Mouse (Mus musculus) kidney, embryonic 14.5 days (tissue): ENCODE data around the gene B4galt3. TPM values are rescaled to one million over a fixed set of nuclear protein-coding genes. Genes with fewer than 3 reads are reported as not detected.

Source experiments
- ATAC-seq: fragments of 200-750 bp; cut with Nextera tagmentation; 2 replicates; pipeline ENCODE4 v1.8.0; 2017; ENCODE audit warnings: moderate number of reproducible peaks, mild to moderate bottlenecking, moderate TSS enrichment, moderate library complexity; ENCODE audit not compliant: low FRiP score, low TSS enrichment
- H3K27ac ChIP-seq: fragments of 300-500 bp; sonication (generic); 2 replicates; pipeline ENCODE4 v1.5.1; 2014; ENCODE audit warnings: low read depth, mild to moderate bottlenecking, low read length, moderate library complexity, mixed read lengths
- H3K27me3 ChIP-seq: fragments of 300-500 bp; sonication (generic); 2 replicates; pipeline ENCODE4 v1.6.1; 2014; ENCODE audit warnings: mild to moderate bottlenecking, low read length; ENCODE audit not compliant: control insufficient read depth, insufficient read depth
- H3K36me3 ChIP-seq: fragments of 300-500 bp; sonication (generic); 2 replicates; pipeline ENCODE4 v1.6.1; 2014; ENCODE audit warnings: low read length, mixed read lengths; ENCODE audit not compliant: control insufficient read depth, insufficient read depth
- H3K4me1 ChIP-seq: fragments of 300-500 bp; sonication (generic); 2 replicates; pipeline ENCODE4 v1.6.1; 2014; ENCODE audit warnings: low read length, mixed read lengths; ENCODE audit not compliant: control insufficient read depth, insufficient read depth
- H3K4me2 ChIP-seq: fragments of 300-500 bp; sonication (generic); replicated peaks from 2 replicates; pipeline ENCODE4 v1.6.1; 2014; ENCODE audit warnings: low read depth, mild to moderate bottlenecking, low read length
- H3K4me3 ChIP-seq: fragments of 300-500 bp; sonication (generic); 2 replicates; pipeline ENCODE4 v1.5.1; 2014; ENCODE audit warnings: mild to moderate bottlenecking, low read length
- H3K9ac ChIP-seq: fragments of 300-500 bp; sonication (generic); 2 replicates; pipeline ENCODE4 v1.6.1; 2014; ENCODE audit warnings: low read depth, mild to moderate bottlenecking, low read length, moderate library complexity
- H3K9me3 ChIP-seq: fragments of 300-500 bp; sonication (generic); 2 replicates; pipeline ENCODE4 v1.6.1; 2016; ENCODE audit warnings: low read length; ENCODE audit not compliant: control insufficient read depth
- WGBS: fragments of 180-500 bp; shearing (Covaris S2); extraction: QIAGEN DNeasy Blood & Tissue Kit; methylation state at CpG from one replicate; pipeline ENCODE4 v1.1.7; 2014; 5-methylcytosine and 5-hydroxymethylcytosine counted together
- polyA plus RNA-seq: library from polyadenylated mRNA; unstranded; fragments of >200 nt; fragmentation: Nextera tagmentation; extraction: Ambion mirVana; gene quantifications from 2 replicates; pipeline ENCODE4 v1.2.1, GENCODE M21; 2014

B4galt3 gene
- polyA plus RNA-seq, 1 experiment from 2014 or later: 79.2 TPM

DNA sequence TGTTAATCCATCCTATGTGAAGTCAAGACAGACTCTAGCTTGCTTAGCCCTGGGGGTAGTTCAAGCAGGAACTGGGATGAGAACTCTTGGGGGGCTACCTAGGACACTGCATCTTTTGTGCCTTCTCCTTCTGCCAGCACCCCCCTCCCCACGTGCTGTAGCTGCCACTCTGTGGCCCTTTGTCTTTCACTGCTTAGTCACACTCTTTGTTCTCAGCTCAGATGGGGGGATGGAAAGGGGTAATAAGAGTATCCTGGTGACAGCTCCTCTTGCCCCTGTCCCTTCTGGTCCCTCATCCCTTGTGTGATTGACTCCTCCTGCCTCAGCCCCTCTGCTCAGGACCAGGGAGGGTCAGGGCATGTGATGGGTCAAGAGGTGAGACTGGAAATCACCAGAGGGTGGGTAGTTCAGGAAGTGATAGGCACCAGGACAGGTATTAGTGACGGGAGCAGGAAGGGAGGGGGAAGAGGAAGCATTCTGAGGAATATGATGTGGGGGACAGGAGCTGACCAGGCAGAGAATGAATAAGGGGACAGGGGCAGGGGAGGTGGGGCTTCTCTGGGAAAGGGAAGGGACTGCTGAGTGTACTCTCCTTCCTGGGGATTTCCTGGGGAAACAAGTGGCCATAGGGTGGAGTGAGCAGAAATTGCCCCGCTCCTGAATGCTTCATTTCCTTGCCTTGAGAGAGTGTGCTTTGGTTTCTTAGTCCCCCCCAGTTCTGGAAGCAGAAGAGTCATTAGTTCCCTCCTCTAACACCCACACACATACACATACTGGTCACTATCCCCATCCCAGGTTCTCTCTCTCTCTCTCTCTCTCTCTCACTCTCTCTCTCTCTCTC, 21.5 kb upstream of the B4galt3 start:
- no peaks in the 10 kb centered on the region for H3K9me3 ChIP-seq
- H3K4me3 ChIP-seq: no peak overlapping the region
- peak overlapping the region; percentile 60 for H3K27ac ChIP-seq
- no peak for ATAC-seq
- peaks cover 38% of the 10 kb centered on the region for H3K4me1 ChIP-seq
- H3K36me3 ChIP-seq: peaks cover 14% of the 10 kb centered on the region
- WGBS: 19% methylated on average over 3 of the region's 3 CpGs
- no peaks in the 10 kb centered on the region for H3K27me3 ChIP-seq
- H3K4me2 ChIP-seq: peak overlapping the region; percentile 45; the same call in 1 of the 2 replicates
- H3K9ac ChIP-seq: no peak overlapping the region

DNA sequence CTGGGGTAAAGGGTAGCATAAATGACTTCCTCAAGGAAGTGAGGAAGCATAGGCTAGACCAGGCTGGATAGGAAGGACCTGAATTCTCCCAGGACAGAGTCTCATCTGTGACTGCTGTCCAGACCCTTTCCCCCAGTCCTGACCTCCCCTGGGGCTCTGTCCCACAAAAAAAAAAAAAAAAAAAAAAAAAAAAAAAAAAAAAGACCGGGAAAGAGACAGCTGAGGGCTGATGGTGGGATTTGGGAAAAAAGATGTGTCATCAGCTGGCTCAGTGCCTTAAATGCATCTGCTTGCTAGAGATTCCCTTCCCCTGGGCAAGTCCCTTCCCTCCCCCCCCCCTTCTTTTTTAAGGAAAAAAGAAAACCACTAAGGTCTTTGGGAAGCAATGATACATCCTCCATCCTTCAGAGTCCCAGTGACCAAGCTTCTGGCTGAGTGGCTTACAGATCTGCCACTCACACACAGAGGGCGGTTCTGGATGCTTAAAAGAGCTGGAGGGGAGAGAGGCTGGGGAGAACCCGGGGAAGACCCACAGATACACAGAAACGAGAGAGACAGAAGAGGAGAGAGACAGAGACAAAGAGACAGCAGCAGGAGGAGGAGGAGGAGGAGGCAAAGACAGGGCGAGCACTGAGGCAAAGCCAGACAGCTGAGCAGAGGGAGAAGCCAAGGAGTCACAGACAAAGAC, 20.1 kb upstream of the B4galt3 start, which contains the start of gene Adamts4:
Adamts4 (plus strand) TSS at position 509 of the 688 bp plus-strand sequence.
- ATAC-seq: no peak
- peak within 1 kb of the TSS; percentile 89 for H3K27ac ChIP-seq
- 13% methylated on average over 4 of the region's 5 CpGs for WGBS
- peaks cover 38% of the 10 kb centered on the region for H3K4me1 ChIP-seq
- peak within 1 kb of the TSS; percentile 41 for H3K4me3 ChIP-seq
- H3K9me3 ChIP-seq: no peaks in the 10 kb centered on the region
- H3K4me2 ChIP-seq: peak within 1 kb of the TSS; percentile 66
- peaks cover 8% of the 10 kb centered on the region for H3K36me3 ChIP-seq
- H3K27me3 ChIP-seq: no peaks in the 10 kb centered on the region
- peak within 1 kb of the TSS; percentile 54 for H3K9ac ChIP-seq

DNA sequence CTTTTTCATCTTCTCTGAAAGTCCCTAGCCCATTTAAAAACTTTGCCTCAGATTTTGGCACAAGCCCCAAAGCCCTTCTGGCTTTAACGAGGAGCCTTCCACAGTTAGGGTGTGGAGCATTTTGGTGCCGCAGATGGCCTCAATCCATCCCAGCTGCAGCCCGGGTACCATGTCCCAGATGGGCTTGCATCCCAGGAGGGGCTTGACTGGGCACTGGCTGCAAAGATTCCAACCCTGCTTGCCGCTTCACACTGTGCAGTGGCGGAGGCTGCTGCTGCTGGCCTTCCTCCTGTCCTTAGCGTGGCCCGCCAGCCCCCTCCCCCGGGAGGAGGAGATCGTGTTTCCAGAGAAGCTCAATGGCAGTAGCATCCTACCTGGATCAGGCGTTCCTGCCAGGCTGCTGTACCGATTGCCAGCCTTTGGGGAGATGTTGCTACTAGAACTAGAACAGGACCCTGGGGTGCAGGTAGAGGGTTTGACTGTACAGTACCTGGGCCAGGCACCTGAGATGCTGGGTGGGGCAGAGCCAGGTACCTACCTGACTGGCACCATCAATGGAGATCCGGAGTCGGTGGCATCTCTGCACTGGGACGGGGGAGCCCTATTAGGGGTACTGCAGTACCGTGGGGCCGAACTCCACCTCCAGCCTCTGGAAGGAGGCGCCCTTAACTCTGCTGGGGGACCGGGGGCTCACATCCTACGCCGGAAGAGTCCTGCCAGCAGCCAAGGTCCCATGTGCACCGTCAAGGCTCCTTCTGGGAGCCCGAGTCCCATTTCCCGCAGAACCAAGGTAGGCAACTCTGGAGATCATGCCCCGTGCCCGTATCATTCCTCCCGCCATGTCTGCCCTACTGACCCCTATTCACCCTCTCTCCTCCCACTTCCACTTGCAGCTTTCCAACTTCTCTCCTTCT, 19.2 kb upstream of the B4galt3 start, which contains the start of gene Ndufs2:
Ndufs2 (minus strand) TSS at position 709 of the 914 bp plus-strand sequence.
- Histone ChIP-seq H3K36me3 (peaks cover 6% of the 10 kb centered on the region), H3K9ac (peak within 1 kb of the TSS; percentile 54), H3K4me2 (peak within 1 kb of the TSS; percentile 66), H3K4me3 (peak within 1 kb of the TSS; percentile 41), H3K27ac (peak within 1 kb of the TSS; percentile 89), H3K4me1 (peaks cover 35% of the 10 kb centered on the region), H3K9me3 (no peaks in the 10 kb centered on the region), H3K27me3 (no peaks in the 10 kb centered on the region)
- WGBS: 7% methylated on average over 26 of the region's 26 CpGs
- 0 out of 2 replicates have a peak, but pooled peaks have one; percentile 5 for ATAC-seq

DNA sequence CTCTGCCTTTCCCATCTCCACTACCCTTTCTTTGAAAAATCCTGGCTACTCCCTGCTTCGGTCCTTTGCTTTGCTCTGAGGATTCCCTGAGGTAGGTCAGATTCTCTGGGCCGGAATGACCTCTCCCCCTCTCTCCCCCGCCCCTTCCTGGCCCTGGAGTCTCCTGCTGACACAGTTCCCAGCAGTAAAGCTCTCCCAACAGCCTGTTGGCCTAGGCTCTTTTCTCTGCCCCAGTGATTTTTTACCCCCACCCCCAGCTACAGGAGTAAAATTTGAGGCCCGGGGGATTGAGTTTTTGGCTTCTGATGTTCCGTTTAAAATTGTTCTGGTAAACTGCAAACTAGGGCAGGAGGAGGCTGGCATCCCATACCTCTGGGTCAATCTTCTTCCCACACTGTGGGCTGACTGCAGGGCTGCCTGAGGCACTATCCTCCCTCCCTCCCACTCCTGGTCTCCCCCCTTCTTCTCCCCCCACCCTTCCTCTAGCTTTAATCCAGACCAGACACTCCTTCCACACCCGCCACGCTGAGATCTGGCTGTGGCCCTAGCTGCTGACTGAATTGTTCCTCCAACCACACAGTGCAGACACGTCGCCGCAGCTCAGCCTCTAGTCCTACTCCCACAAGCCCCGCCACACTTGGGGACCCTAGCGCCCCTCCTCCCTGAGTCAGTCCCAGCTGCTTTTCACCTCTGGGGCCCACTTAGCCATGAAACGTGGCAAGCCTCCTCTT, 18.4 kb upstream of the B4galt3 start:
- Histone ChIP-seq H3K4me3 (peak overlapping the region; percentile 41), H3K27me3 (no peaks in the 10 kb centered on the region), H3K9ac (peak overlapping the region; percentile 54; the same call in 1 of the 2 replicates), H3K4me1 (peaks cover 33% of the 10 kb centered on the region), H3K9me3 (no peaks in the 10 kb centered on the region), H3K27ac (peak overlapping the region; percentile 89), H3K36me3 (peaks cover 6% of the 10 kb centered on the region), H3K4me2 (peak overlapping the region; percentile 66)
- peak; percentile 29; the same call in 1 of the 2 replicates for ATAC-seq
- WGBS: 2% methylated on average over 13 of the region's 13 CpGs

DNA sequence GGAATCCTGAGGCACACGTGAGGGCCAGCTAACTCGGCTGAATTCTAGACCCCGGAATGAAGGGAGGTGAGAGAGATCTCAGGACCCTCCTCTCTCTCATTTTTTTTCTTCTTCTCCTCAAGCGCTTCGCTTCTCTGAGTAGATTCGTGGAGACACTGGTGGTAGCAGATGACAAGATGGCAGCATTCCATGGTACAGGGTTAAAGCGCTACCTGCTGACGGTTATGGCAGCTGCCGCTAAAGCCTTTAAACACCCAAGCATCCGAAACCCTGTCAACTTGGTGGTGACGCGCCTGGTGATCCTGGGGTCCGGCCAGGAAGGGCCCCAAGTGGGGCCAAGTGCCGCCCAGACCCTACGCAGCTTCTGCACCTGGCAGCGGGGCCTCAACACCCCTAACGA, 17.7 kb upstream of the B4galt3 start:
- Histone ChIP-seq H3K9ac (no peak overlapping the region), H3K9me3 (no peaks in the 10 kb centered on the region), H3K4me2 (peak overlapping the region; percentile 66), H3K27ac (peak overlapping the region; percentile 89; the same call in 1 of the 2 replicates), H3K4me1 (peaks cover 33% of the 10 kb centered on the region), H3K4me3 (peak overlapping the region; percentile 41; the same call in 1 of the 2 replicates), H3K36me3 (peaks cover 6% of the 10 kb centered on the region), H3K27me3 (no peaks in the 10 kb centered on the region)
- ATAC-seq: no peak
- WGBS: 50% methylated on average over 17 of the region's 17 CpGs

DNA sequence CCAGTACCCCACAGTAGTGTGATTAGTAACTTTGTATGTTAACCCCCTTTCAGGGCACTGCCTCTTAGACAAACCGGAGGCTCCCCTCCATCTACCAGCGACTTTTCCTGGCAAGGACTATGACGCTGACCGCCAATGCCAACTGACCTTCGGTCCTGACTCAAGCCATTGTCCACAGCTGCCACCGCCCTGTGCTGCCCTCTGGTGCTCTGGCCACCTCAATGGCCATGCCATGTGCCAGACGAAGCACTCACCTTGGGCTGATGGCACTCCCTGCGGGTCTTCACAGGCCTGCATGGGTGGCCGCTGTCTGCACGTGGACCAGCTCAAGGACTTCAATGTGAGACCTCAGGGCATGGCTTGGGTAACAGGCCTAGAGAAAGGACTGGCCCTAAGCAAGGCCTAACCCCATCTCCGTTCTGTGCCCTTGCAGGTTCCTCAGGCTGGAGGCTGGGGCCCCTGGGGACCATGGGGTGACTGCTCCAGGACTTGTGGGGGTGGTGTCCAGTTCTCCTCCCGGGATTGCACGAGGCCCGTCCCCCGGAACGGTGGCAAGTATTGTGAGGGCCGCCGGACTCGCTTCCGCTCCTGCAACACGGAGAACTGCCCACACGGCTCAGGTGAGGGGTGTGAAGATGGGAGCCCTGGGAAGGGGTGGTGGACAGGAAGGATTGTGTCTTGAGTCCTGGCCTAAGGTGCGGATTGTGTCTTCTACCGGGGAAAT, 13.9 kb upstream of the B4galt3 start:
- Histone ChIP-seq H3K9me3 (no peaks in the 10 kb centered on the region), H3K27me3 (no peaks in the 10 kb centered on the region), H3K27ac (no peak overlapping the region), H3K9ac (no peak overlapping the region), H3K4me2 (no peak overlapping the region), H3K36me3 (peaks cover 13% of the 10 kb centered on the region), H3K4me1 (peaks cover 10% of the 10 kb centered on the region), H3K4me3 (no peak overlapping the region)
- ATAC-seq: no peak
- 89% methylated on average over 24 of the region's 24 CpGs for WGBS

DNA sequence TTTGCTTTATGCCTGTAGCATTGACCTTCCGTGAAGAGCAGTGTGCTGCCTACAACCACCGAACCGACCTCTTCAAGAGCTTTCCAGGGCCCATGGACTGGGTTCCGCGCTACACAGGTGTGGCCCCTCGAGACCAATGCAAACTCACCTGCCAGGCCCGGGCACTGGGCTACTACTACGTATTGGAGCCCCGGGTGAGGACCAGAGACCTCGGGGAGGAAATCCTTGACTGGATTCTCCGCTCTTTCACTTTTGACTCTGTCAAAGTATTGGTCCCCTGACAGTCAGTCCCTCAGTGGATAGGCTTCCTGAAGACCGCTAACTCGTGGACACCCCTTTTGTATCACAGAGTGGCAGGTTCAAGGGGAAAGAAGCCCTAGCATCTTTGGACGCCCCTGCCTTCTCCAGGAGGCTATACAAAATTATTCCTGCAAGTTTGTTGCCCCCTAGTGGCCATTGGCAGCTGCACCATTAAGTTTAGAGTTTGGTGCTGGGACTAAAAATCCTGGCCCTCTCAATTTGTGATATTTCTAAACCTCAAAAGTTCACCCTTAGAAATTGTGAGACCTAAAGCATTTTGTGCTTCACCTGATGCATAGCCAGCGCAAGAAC, 13.1 kb upstream of the B4galt3 start:
- Histone ChIP-seq H3K36me3 (peaks cover 13% of the 10 kb centered on the region), H3K27me3 (no peaks in the 10 kb centered on the region), H3K4me2 (no peak overlapping the region), H3K4me3 (no peak overlapping the region), H3K9me3 (no peaks in the 10 kb centered on the region), H3K27ac (no peak overlapping the region), H3K4me1 (peaks cover 11% of the 10 kb centered on the region; the same call in 1 of the 2 replicates), H3K9ac (no peak overlapping the region)
- 71% methylated on average over 15 of the region's 15 CpGs for WGBS
- no peak for ATAC-seq
